Mouse (Mus musculus) MN1 (cell line): Measurements from ENCODE around the gene Pck2.

Source experiments
- DNase-seq: peaks from one replicate; pipeline ENCODE4 v3.0.0-alpha.2; 2016; ENCODE audit warnings: low spot score

Pck2 gene

GRCm38 (mm10) chr14:55527940-55528339 lies 12.1 kb upstream of the Pck2 start:
- peak; percentile 50 for DNase-seq

DNA sequence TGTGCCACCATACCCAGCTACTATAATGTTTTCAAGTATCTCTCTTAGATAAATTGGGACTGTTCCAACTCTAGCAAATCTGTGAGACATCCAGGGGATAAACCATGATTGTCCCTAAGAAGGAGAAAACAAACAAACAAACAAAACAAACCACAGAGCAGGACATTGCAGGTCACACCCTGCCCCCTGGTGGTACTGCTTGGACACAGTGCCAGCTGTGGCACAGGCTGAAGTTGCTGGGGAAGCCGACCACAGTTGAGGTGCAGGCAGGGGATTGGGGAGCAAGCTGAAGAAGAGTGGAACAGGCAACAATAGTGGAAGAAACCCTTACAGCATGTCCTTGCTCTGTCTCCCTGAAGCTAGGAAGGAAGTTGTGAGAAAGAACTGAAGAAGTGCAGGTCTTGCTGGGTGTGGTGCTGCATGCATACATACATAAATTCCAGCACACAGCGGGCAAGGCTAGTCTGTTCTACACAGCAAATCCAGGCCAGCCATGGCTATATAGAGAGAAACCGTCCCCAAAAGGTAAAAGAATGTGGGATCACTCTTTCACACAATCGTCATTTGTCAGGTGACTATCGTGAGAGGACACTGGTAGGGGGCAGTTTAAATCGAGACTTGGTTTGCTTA lies 3.8 kb upstream of the Pck2 start:
- no peak for DNase-seq

DNA sequence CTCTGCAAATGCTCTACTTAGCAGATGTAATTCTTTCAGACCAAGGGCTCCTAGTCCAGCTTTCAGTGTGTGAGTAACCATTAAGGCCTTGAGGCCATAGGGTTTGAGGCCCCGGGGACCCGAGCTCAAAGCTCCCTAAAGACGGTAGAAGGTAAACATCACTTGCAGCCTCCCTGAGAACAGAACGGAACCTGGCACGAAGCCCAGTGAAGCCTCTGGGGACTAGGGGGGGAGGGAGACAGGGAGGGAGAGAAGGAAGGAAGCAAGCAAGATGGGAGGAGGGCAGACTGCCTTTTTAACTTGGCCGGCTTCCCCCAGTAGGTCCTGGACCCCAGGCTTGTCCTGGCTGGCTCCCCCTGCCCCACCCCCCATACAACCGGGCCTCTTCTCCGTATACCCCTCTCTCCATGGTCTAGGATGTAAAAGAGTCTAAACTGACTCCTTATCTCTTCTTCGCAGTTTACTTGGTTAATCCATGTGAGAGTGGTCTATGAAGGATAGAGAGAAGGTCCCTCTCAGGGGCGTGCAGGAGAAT lies 788 bp downstream of the Pck2 start:
- DNase-seq, result peak; percentile 85

DNA sequence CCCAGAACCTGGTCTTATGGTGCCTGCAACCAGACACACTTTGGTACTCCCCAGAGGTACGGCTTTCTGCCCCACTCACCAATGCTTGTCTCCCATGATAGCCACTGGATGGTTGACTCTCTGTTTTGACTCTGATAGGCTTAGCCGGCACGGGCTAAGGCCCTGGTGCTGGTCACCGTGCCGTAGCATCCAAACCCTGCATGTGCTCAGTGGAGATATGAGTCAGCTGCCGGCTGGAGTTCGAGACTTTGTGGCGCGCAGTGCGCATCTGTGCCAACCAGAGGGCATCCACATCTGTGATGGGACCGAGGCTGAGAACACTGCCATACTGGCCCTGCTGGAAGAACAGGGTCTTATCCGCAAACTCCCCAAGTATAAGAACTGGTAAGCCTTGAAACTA lies 2.2 kb downstream of the Pck2 start:
- DNase-seq, result no peak

- DNase-seq, result peak; percentile 69
Observed at GRCm38 (mm10) chr14:55544334-55544733, 4.3 kb downstream of the Pck2 start.

GRCm38 (mm10) chr14:55550191-55550590 lies 10.1 kb downstream of the Pck2 start:
- no peak for DNase-seq

DNA sequence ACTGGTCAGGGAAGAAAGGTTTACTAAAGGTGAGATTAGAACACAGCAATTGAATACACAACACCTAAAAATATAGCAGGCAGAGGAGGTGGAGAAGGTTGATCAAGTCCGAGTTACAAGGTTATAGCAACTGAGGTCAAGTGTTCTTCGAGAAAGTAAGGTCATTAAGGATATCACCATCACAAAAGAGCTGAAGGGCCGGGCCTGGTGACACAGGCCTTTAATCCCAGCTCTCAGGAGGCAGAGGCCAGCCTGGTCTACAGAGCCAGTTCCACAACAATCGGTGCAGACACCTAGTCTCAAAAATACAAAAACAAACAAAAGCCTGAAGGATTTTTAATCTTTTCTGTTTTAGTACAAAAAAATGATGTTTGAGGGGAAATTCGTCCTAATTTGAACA lies 11.3 kb downstream of the Pck2 start:
- no peak for DNase-seq

DNA sequence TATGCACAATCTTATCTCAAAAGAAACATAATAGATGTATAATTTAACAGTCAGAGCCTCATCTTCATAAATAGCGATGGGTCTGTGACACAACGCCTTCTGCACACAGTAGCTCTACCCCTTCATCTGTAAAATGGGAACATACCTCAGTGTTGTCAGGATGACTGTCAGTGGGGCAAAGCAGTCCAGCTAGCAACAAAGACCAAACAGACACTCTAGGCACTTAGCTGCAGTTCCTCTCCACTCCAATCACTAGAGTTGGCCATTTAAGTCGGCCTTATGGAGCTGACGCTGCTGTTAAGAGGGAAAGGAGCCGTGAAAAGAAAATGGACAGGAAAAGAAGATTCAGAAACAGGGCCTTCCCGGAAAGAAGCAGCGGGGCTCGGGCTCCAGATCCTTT lies 11.7 kb downstream of the Pck2 start:
- DNase-seq, result no peak

DNA sequence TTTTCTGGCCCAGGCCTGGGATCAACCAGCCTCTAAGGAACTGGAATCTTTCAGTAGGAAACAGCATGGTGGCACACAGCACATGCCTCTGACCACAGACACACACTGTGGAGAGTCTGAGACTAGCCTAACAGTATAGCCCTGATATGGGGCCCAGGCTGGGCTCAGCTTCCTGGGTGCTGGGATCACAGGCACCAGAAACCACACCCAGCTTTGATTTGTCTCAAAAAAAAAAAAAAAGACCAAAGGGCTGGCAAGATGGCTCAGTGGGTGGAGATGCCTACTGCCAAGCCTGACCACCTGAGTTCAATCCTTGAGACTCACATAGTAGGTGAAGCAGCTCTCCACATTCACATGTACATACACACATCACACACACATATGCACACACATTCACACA lies 14.6 kb downstream of the Pck2 start:
- no peak for DNase-seq

- no peak for DNase-seq
Observed at GRCm38 (mm10) chr14:55555788-55556187, 15.7 kb downstream of the Pck2 start.

- peak; percentile 80 for DNase-seq
Observed at GRCm38 (mm10) chr14:55557003-55557402, 16.9 kb downstream of the Pck2 start.

DNA sequence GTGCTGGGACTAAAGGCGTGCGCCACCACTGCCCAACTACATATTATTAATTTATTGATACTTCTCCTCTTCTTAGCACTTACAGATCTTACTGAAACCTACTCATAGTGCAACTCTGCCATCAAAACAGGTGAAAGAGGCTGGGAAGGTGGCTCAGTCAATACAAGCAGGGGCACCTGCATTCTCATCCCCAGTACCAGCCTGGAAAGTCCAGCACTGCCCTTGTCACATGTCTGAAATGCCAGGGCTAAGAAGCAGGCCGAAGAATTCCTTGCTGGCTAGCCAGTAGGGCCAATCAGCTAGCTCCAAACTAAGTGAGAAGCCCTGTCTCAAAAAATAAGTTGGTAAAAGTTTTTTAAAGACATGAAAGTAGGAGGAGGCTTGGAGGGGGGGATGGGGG lies 17.5 kb downstream of the Pck2 start:
- DNase-seq, result no peak

GRCm38 (mm10) chr14:55558740-55559448 lies 18.8 kb downstream of the Pck2 start:
- DNase-seq, result no peak

DNA sequence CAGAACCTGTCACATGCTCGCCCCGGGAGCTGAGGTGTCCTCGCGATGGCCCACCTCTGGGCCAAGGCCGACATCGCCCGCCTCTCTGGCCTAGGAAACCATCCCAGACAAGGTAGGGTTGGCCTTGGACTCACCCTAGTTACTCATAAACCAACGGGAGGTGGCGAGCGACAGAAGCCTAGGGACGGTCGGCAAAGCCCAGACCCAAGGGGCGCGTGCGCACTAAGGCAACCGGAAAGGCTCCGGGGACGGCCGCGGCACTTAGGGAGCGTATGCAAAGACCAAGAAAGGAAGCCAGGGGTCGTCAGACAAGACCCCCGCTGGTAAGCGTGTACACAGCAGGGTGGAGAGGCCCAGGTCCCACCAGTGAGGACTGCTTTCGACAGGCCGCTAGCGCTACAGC lies 19.7 kb downstream of the Pck2 start, which contains the start of gene Dcaf11:
TSS of gene Dcaf11 (plus strand) at position 208 of the 403 bp plus-strand sequence.
- DNase-seq, result peak; percentile 96

DNA sequence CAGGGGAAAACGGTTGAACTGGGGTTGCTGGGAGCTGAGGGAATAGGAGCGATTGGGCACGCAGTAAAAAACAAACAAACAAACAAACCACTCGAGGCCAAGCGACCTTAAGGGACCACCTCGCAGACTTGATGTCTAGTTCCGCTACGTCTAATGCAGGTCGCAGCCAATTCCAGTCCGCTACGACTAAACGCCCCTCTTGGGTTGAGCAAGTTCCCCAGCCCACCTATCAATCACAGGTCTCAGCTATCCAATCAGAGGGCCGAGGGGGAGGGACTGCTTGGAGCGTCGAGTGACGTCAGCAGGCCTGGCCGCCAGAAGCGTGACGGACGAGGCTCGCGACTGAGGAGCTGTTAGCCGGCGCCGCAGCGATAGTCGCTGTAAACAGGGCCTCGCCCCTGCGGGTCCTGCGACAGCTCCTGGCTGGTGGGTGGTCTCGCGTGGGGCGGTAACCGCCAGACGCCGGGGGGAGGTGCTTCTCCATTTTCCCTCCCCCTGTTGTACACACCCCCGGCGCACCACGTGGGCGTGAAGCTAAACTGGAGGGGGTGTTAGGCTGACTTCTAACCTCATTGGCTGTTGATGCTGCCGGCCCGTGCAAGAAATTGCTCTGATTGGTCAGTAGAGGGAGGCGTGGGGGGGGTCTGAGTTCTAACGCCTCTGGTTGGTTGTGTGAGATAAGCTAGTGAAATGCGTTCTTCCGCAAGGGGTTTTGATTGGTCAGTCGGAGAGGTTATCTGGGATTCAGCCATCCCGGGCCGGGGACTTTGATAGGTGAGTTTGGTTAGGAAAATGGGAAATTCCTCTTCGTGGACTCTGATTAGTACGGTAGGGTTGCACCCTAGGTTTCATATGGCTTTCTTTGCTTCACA lies 20.4 kb downstream of the Pck2 start, which contains the start of gene A730061H03Rik:
TSS of gene A730061H03Rik (minus strand) at position 205 of the 872 bp plus-strand sequence.
- DNase-seq, result peak; percentile 97

- DNase-seq, result no peak
Observed at GRCm38 (mm10) chr14:55561860-55562259, 21.8 kb downstream of the Pck2 start.

DNA sequence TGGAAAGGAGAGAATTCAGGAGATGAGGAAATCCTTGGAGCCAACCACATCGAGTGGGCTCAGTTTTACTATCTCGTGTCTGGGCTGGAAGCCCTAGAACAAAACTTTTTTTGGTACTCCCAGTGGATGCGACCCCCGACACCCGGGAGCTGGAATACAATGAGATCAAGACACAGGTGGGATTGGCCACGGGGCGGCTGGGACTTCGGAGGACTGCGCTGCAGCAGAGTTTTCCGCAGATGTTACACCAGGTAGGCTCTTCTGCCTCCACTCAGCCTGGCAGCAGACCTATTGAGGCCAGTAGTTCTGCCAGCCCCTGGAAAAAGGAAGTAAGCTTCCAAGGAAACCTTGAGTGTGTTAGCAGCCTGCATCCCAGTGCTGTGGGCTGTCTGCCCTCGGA lies 23.2 kb downstream of the Pck2 start:
- DNase-seq, result no peak

GRCm38 (mm10) chr14:55565748-55566147 lies 25.7 kb downstream of the Pck2 start:
- DNase-seq, result no peak

DNA sequence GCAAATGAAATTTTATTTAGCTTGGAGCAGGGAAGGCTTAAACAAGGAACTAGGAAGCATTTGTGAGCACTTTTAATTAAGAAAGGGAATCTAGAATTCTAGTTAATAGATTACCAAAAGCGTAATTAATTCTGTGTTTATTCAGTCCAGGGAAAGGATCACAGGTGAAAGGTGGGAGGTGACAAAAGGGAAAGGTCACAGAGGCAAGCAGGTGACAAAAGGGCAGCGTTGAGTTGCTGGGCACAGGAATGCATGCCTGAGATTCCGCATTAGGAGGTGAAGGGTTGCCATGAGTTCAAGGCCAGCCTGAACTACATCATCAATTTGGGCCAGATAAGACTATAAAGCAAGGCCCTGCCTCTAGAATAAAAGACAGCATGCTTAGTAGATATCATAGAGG lies 27.4 kb downstream of the Pck2 start:
- no peak for DNase-seq

DNA sequence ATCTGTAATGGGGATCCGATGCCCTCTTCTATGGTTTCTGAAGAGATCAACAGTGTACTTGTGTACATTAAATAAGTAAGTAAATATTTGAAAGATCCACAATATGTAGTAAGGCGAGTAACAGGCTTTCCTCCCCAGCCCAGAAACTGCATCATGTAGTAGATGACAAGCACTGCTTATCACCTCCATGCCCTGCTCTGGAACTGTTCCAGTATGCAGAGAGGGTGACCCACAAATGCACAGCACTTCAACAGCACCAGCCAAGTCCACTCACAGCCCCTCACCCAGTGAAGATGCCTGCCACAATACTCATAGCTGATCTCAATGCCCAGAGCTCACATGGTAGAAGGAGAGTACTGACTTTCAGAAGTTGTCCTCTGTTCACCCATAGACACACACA lies 30.5 kb downstream of the Pck2 start:
- no peak for DNase-seq

DNA sequence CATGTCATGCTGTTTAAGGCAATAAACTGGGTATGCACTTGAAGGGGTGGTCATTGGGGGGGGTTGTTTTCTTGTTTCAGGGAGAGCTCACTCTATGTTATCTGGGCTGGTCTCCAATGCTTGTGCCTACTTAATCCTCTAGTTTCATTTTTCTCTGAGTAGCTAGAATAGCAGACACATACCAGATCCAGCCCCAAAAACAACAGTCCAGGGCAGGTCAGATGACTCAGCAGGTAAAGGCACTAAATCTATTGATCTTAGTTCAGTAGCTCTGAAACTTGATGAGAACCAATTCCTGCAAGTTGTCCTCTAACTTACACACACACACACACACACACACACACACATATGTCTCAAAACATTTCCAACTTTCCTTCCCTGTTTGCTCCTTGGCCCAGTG lies 31.7 kb downstream of the Pck2 start:
- no peak for DNase-seq

- no peak for DNase-seq
Observed at GRCm38 (mm10) chr14:55575302-55575701, 35.2 kb downstream of the Pck2 start, which contains the start of gene Fitm1. TSS of gene Fitm1 (plus strand) at chr14:55575617.
